Mouse (Mus musculus) myocyte (in vitro differentiated cells): ENCODE data around the gene Fam81a. TPM values are rescaled to one million over a fixed set of nuclear protein-coding genes. Genes with fewer than 3 reads are reported as not detected.

ENCODE experiments used
- H3K27me3 ChIP-seq: one replicate; pipeline ENCODE4 v1.6.1; 2011; ENCODE audit not compliant: control insufficient read depth, insufficient read depth, insufficient read length
- H3K36me3 ChIP-seq: one replicate; pipeline ENCODE4 v1.6.1; 2011; ENCODE audit not compliant: control insufficient read depth, insufficient read depth
- H3K4me2 ChIP-seq: one replicate; pipeline ENCODE4 v1.6.1; 2011; ENCODE audit warnings: low read depth, control low read depth
- H3K4me3 ChIP-seq: one replicate; pipeline ENCODE4 v1.5.1; 2011; ENCODE audit warnings: mild to moderate bottlenecking, control low read depth, moderate library complexity
- H3K79me2 ChIP-seq: one replicate; pipeline ENCODE4 v1.6.1; 2011; ENCODE audit not compliant: control insufficient read depth, insufficient read depth
- H3ac ChIP-seq: one replicate; pipeline ENCODE4 v1.6.1; 2011; ENCODE audit not compliant: control insufficient read depth, insufficient read length
- CEBPB ChIP-seq: IDR thresholded peaks from 2 replicates; pipeline ENCODE4 v1.6.1; 2011; ENCODE audit warnings: mild to moderate bottlenecking, moderate library complexity; ENCODE audit not compliant: poor library complexity, insufficient read depth, severe bottlenecking
- E2F4 ChIP-seq: IDR thresholded peaks from one replicate; pipeline ENCODE4 v1.6.1; 2011; ENCODE audit warnings: mild to moderate bottlenecking, control low read depth, moderate library complexity; ENCODE audit not compliant: insufficient read depth
- MAX ChIP-seq: IDR thresholded peaks from one replicate; pipeline ENCODE4 v1.6.1; 2011; ENCODE audit warnings: low read depth, mild to moderate bottlenecking, control low read depth
- MYOD1 ChIP-seq, 3 experiments: IDR thresholded peaks; one replicate each; pipeline ENCODE4 v1.6.1; 2011; ENCODE audit warnings: control low read depth in 2 of 3, low read depth in 2 of 3, mild to moderate bottlenecking in 2 of 3, moderate library complexity in 1 of 3; ENCODE audit not compliant: insufficient read length in 2 of 3, control insufficient read depth in 1 of 3
- MYOG ChIP-seq, 3 experiments: IDR thresholded peaks; one replicate each; pipeline ENCODE4 v1.6.1; 2011; ENCODE audit warnings: control low read depth in 2 of 3, low read depth in 2 of 3, mild to moderate bottlenecking in 2 of 3; ENCODE audit not compliant: insufficient read length in 2 of 3, control insufficient read depth in 1 of 3, insufficient read depth in 1 of 3
- POLR2A ChIP-seq: IDR thresholded peaks from one replicate; pipeline ENCODE4 v1.6.1; 2011; ENCODE audit warnings: low read depth, mild to moderate bottlenecking, control low read depth, moderate library complexity; ENCODE audit not compliant: insufficient read length
- POLR2AphosphoS2 ChIP-seq: IDR thresholded peaks from one replicate; pipeline ENCODE4 v1.6.1; 2011; ENCODE audit warnings: low read depth, control low read depth; ENCODE audit not compliant: insufficient read length
- REST ChIP-seq: IDR thresholded peaks from one replicate; pipeline ENCODE4 v1.6.1; 2011; ENCODE audit warnings: mild to moderate bottlenecking, control low read depth, moderate library complexity; ENCODE audit not compliant: insufficient read depth, insufficient read length
- SRF ChIP-seq: IDR thresholded peaks from one replicate; pipeline ENCODE4 v1.6.1; 2011; ENCODE audit warnings: low read depth; ENCODE audit not compliant: control insufficient read depth, insufficient read length
- TCF12 ChIP-seq: IDR thresholded peaks from one replicate; pipeline ENCODE4 v1.6.1; 2011; ENCODE audit warnings: mild to moderate bottlenecking, control low read depth; ENCODE audit not compliant: poor library complexity, insufficient read depth, severe bottlenecking
- TCF3 ChIP-seq: IDR thresholded peaks from one replicate; pipeline ENCODE4 v1.6.1; 2011; ENCODE audit warnings: low read depth, control low read depth; ENCODE audit not compliant: insufficient read length
- USF1 ChIP-seq: IDR thresholded peaks from one replicate; pipeline ENCODE4 v1.6.1; 2011; ENCODE audit warnings: low read depth, mild to moderate bottlenecking, control low read depth, moderate library complexity
- polyA plus RNA-seq: library from polyadenylated mRNA; unstranded; fragments of >200 nt; fragmentation: generic; extraction: Trizol; gene quantifications from one replicate; pipeline ENCODE4 v1.2.1, GENCODE M21; 2012; ENCODE audit warnings: missing spikeins

Gene Fam81a
- polyA plus RNA-seq, 1 experiment: 0.20 TPM

DNA sequence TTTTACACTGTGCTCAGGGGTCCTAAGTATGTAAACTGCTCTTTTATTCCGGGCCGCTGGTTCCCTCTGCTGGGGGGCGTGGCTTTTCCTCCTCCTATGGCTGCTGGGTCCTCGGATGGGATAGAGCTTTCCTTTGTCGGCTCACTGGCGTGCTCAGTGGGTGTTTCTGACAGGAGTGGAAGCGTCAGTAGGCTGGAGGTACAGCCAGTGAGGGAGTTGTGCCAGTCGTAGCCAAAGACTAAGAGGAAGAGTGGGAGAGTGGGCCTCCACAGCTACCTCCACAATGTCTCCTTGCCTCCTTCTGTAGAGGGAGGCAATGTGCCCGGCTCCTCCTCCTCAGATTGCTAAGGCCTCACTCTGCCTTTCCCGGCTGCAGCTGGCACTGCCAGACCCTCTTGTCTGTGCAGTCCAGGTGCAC lies 30.5 kb downstream of the Fam81a start:
- no peak overlapping the region for H3ac ChIP-seq
- no peak overlapping the region for H3K4me2 ChIP-seq
- H3K4me3 ChIP-seq: no peak overlapping the region
- TF ChIP-seq MAX: no peak
- TF ChIP-seq CEBPB: no peak
- TF ChIP-seq TCF12: no peak
- no peak for TF ChIP-seq MYOG (IDR thresholded peaks at IDR 0.05; ENCODE audit: control insufficient read depth in 1 of 3, insufficient read depth in 1 of 3, insufficient read length in 2 of 3, low read depth in 2 of 3)
- H3K27me3 ChIP-seq: no peaks in the 10 kb centered on the region
- no peaks in the 10 kb centered on the region for H3K79me2 ChIP-seq
- no peaks in the 10 kb centered on the region for H3K36me3 ChIP-seq

DNA sequence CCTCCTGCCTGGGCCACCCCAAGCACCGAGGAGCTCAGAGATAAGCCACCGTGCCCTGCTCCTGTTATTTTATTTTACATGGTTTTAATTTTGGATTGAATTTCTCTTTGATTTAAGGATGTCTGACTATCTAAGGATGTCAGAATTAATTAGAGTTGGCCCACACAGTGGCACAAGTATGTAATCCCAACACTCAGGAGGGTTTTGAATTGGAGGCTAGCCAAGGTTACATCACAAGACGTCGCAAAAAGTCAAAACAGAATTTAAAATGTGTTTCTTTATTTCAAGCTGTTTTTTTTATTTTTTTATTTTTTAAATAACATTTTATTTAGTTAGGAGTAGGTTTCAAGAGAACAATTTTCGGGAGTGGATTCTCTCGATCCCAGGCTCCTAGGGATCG lies 31.5 kb downstream of the Fam81a start:
- no peak overlapping the region for H3ac ChIP-seq
- no peaks in the 10 kb centered on the region for H3K79me2 ChIP-seq
- H3K27me3 ChIP-seq: no peaks in the 10 kb centered on the region
- TF ChIP-seq CEBPB (no peak), E2F4 (no peak), MAX (no peak), REST (no peak), MYOD1 (IDR thresholded peaks at IDR 0.05; ENCODE audit: control insufficient read depth in 1 of 3, insufficient read length in 2 of 3, low read depth in 2 of 3) (no peak), TCF3 (no peak), POLR2AphosphoS2 (no peak), MYOG (IDR thresholded peaks at IDR 0.05; ENCODE audit: control insufficient read depth in 1 of 3, insufficient read depth in 1 of 3, insufficient read length in 2 of 3, low read depth in 2 of 3) (no peak), TCF12 (no peak), SRF (no peak), POLR2A (no peak), USF1 (no peak)
- H3K4me2 ChIP-seq: no peak overlapping the region
- H3K36me3 ChIP-seq: no peaks in the 10 kb centered on the region
- no peak overlapping the region for H3K4me3 ChIP-seq

GRCm38 (mm10) chr9:70109279-70109678 lies 33.1 kb downstream of the Fam81a start:
- no peaks in the 10 kb centered on the region for H3K27me3 ChIP-seq
- H3K36me3 ChIP-seq: no peaks in the 10 kb centered on the region
- H3K79me2 ChIP-seq: no peaks in the 10 kb centered on the region
- H3K4me3 ChIP-seq: no peak overlapping the region
- H3ac ChIP-seq: no peak overlapping the region
- no peak for TF ChIP-seq MAX
- no peak for TF ChIP-seq USF1
- TF ChIP-seq POLR2A: no peak
- TF ChIP-seq REST: no peak
- no peak for TF ChIP-seq TCF3
- TF ChIP-seq CEBPB: no peak
- no peak for TF ChIP-seq TCF12
- no peak for TF ChIP-seq E2F4
- no peak for TF ChIP-seq POLR2AphosphoS2
- no peak for TF ChIP-seq SRF
- no peak for TF ChIP-seq MYOD1 (IDR thresholded peaks at IDR 0.05; ENCODE audit: control insufficient read depth in 1 of 3, insufficient read length in 2 of 3, low read depth in 2 of 3)
- TF ChIP-seq MYOG (IDR thresholded peaks at IDR 0.05; ENCODE audit: control insufficient read depth in 1 of 3, insufficient read depth in 1 of 3, insufficient read length in 2 of 3, low read depth in 2 of 3): no peak
- H3K4me2 ChIP-seq: no peak overlapping the region

- TF ChIP-seq REST: no peak
- TF ChIP-seq MYOG (IDR thresholded peaks at IDR 0.05; ENCODE audit: control insufficient read depth in 1 of 3, insufficient read depth in 1 of 3, insufficient read length in 2 of 3, low read depth in 2 of 3): no peak
- no peak for TF ChIP-seq SRF
- TF ChIP-seq TCF3: no peak
- TF ChIP-seq POLR2A: no peak
- TF ChIP-seq MYOD1 (IDR thresholded peaks at IDR 0.05; ENCODE audit: control insufficient read depth in 1 of 3, insufficient read length in 2 of 3, low read depth in 2 of 3): no peak
- no peak for TF ChIP-seq POLR2AphosphoS2
- no peaks in the 10 kb centered on the region for H3K36me3 ChIP-seq
- H3K4me2 ChIP-seq: no peak overlapping the region
- no peak overlapping the region for H3K4me3 ChIP-seq
- no peak overlapping the region for H3ac ChIP-seq
- no peaks in the 10 kb centered on the region for H3K79me2 ChIP-seq
- H3K27me3 ChIP-seq: no peaks in the 10 kb centered on the region
Observed at GRCm38 (mm10) chr9:70108151-70108550, 34.2 kb downstream of the Fam81a start.

DNA sequence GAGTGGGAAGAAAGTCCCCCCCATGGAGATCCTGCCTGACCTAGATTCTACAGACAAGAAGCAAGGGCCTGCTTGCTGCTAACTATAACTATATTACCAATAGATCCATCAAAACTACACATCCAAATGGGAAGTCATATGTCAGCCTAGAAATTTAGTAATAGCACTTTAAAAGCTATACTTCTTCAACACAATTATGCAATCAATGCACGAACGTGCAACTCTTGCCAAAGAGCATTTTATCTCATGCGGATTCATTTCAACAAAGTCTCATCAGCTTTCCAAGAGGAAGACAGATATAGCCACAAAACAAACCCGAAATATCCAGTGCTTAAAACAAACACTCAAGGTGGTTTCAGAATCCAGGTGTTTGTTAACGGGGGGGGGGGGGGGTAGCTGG lies 36.8 kb downstream of the Fam81a start:
- Histone ChIP-seq H3K79me2 (no peaks in the 10 kb centered on the region), H3ac (no peak overlapping the region)
- TF ChIP-seq POLR2AphosphoS2 (no peak), MYOD1 (IDR thresholded peaks at IDR 0.05; ENCODE audit: control insufficient read depth in 1 of 3, insufficient read length in 2 of 3, low read depth in 2 of 3) (no peak), REST (no peak), MYOG (IDR thresholded peaks at IDR 0.05; ENCODE audit: control insufficient read depth in 1 of 3, insufficient read depth in 1 of 3, insufficient read length in 2 of 3, low read depth in 2 of 3) (no peak), TCF3 (no peak), SRF (no peak), E2F4 (no peak), TCF12 (no peak), POLR2A (no peak), CEBPB (no peak), USF1 (no peak), MAX (no peak)

More for the DNA sequence above, 36.8 kb downstream of the Fam81a start:
- no peaks in the 10 kb centered on the region for H3K27me3 ChIP-seq
- H3K4me3 ChIP-seq: no peak overlapping the region
- no peaks in the 10 kb centered on the region for H3K36me3 ChIP-seq
- H3K4me2 ChIP-seq: no peak overlapping the region
